13 mouse cellular contexts compared by ENCODE assay signal in the genomic region with DNA sequence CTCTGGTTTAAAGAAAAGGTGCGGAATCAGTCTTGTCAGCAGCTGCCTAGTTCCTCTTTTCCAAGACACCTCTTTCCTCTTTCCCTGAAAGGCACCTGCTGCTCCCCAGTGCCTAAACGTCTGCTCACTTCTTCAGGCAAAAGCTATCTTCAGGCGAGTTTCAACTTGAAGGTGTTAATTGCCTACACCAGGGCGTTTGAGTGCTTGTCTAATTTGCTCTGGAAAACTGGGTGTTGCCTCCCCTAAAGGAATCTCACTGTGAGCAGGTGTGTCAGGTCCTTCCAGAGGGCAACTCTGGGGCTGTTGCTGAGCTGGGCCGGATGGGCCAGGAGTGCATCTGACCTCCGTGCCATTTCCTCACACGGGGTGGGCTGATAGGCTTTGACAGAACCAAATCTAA. TPM values are rescaled to one million over a fixed set of nuclear protein-coding genes. Genes with fewer than 3 reads are reported as not detected.
DNase-seq lines count a peak whose midpoint lies in the region; ATAC-seq lines count a peak whose summit lies in the region.
"Had no signal": no experiment of that assay in that cellular context is flagged by ENCODE, and none has a peak within 500 bp of the region (broad histone marks: within the 10 kb centered on the region; RNA-seq: fewer than 3 reads in every experiment).

No protein-coding gene starts in this region.

- no peak overlapping the region for H3K9ac ChIP-seq in kidney, embryonic 15.5 days
- no peak overlapping the region for H3K9ac ChIP-seq in midbrain, embryonic 11.5 days (ENCODE audit: low read length)
- no peak overlapping the region for H3K9ac ChIP-seq in midbrain, embryonic 14.5 days (replicated peaks; ENCODE audit: low read length)
- H3K9ac ChIP-seq in embryonic facial prominence, embryonic 14.5 days (ENCODE audit: low read depth, low read length), result no peak overlapping the region
- H3K9ac ChIP-seq: limb, embryonic 13.5 days; neural tube, embryonic 13.5 days had no signal

- no peaks in the 10 kb centered on the region for H3K36me3 ChIP-seq in kidney, embryonic 15.5 days
- H3K36me3 ChIP-seq in midbrain, embryonic 11.5 days (ENCODE audit: control insufficient read depth, insufficient read depth, low read length), result no peaks in the 10 kb centered on the region
- H3K36me3 ChIP-seq in midbrain, embryonic 14.5 days (ENCODE audit: control insufficient read depth, insufficient read depth, low read length), result no peaks in the 10 kb centered on the region
- no peaks in the 10 kb centered on the region for H3K36me3 ChIP-seq in embryonic facial prominence, embryonic 14.5 days (ENCODE audit: control insufficient read depth, insufficient read depth, low read length)
- H3K36me3 ChIP-seq: limb, embryonic 13.5 days; neural tube, embryonic 13.5 days had no signal

- peaks cover 16% of the 10 kb centered on the region for H3K4me1 ChIP-seq in kidney, embryonic 15.5 days
- no peaks in the 10 kb centered on the region for H3K4me1 ChIP-seq in midbrain, embryonic 11.5 days (ENCODE audit: control insufficient read depth, insufficient read depth, low read length)
- peaks cover 3% of the 10 kb centered on the region; the same call in 1 of the 2 replicates for H3K4me1 ChIP-seq in midbrain, embryonic 14.5 days (ENCODE audit: control insufficient read depth, insufficient read depth, low read length)
- H3K4me1 ChIP-seq in embryonic facial prominence, embryonic 14.5 days (ENCODE audit: control insufficient read depth, insufficient read depth, low read length), result no peaks in the 10 kb centered on the region

- peak overlapping the region; percentile 67 for H3K27ac ChIP-seq in kidney, embryonic 15.5 days
- no peak overlapping the region for H3K27ac ChIP-seq in midbrain, embryonic 11.5 days (ENCODE audit: low read depth, low read length)
- H3K27ac ChIP-seq in midbrain, embryonic 14.5 days (replicated peaks; ENCODE audit: low read depth, low read length), result no peak overlapping the region
- no peak overlapping the region for H3K27ac ChIP-seq in embryonic facial prominence, embryonic 14.5 days (replicated peaks; ENCODE audit: low read depth, low read length)
- H3K27ac ChIP-seq: limb, embryonic 13.5 days; neural tube, embryonic 13.5 days had no signal

- DNase-seq in kidney, postnatal 14 days, result no peak
- peak; percentile 75 for DNase-seq in midbrain, embryonic 11.5 days (ENCODE audit: low spot score, missing footprints)
- DNase-seq in midbrain, embryonic 14.5 days, result no peak
- DNase-seq in embryonic facial prominence, embryonic 14.5 days (ENCODE audit: low spot score), result peak; percentile 66
- no peak for DNase-seq in gastrocnemius, postnatal 36 days
- DNase-seq in left cerebral cortex, adult 18-20 months (ENCODE audit: low spot score in 2 of 2), result no peak
- DNase-seq: adrenal gland, postnatal 25 days; gastrocnemius, postnatal 25 days; right cerebral cortex, adult 18-20 months had no signal

- H3K4me2 ChIP-seq in kidney, embryonic 15.5 days, result peak overlapping the region; percentile 38; the same call in 1 of the 2 replicates
- H3K4me2 ChIP-seq in midbrain, embryonic 11.5 days, result no peak overlapping the region
- no peak overlapping the region for H3K4me2 ChIP-seq in midbrain, embryonic 14.5 days (ENCODE audit: low read length)
- H3K4me2 ChIP-seq in embryonic facial prominence, embryonic 14.5 days (ENCODE audit: low read depth, low read length), result no peak overlapping the region
- H3K4me2 ChIP-seq: limb, embryonic 13.5 days; neural tube, embryonic 13.5 days had no signal

- 55% methylated on average over 7 of the region's 7 CpGs for WGBS in kidney, embryonic 15.5 days
- 57% methylated on average over 7 of the region's 7 CpGs for WGBS in midbrain, embryonic 11.5 days
- WGBS in midbrain, embryonic 14.5 days, result 65% methylated on average over 7 of the region's 7 CpGs
- WGBS in embryonic facial prominence, embryonic 14.5 days, result 53% methylated on average over 7 of the region's 7 CpGs

- 0 out of 2 replicates have a peak, but pooled peaks cover 9% of the 10 kb centered on the region for H3K27me3 ChIP-seq in kidney, embryonic 15.5 days
- no peaks in the 10 kb centered on the region for H3K27me3 ChIP-seq in midbrain, embryonic 11.5 days (ENCODE audit: control insufficient read depth, insufficient read depth, low read length)
- H3K27me3 ChIP-seq in midbrain, embryonic 14.5 days (ENCODE audit: control insufficient read depth, insufficient read depth, low read length), result no peaks in the 10 kb centered on the region
- H3K27me3 ChIP-seq in embryonic facial prominence, embryonic 14.5 days (replicated peaks; ENCODE audit: control insufficient read depth, insufficient read depth, low read length), result no peaks in the 10 kb centered on the region
- H3K27me3 ChIP-seq: neural tube, embryonic 13.5 days had no signal

- ATAC-seq in kidney, embryonic 15.5 days (replicated peaks; ENCODE audit: low FRiP score), result 0 out of 2 replicates have a peak, but pooled peaks have one; percentile 57
- ATAC-seq in midbrain, embryonic 11.5 days (ENCODE audit: low FRiP score), result no peak
- no peak for ATAC-seq in midbrain, embryonic 14.5 days (ENCODE audit: low FRiP score, low TSS enrichment)
- ATAC-seq in embryonic facial prominence, embryonic 14.5 days (ENCODE audit: low read depth), result peak; percentile 41; the same call in 1 of the 2 replicates
- 0 out of 2 replicates have a peak, but pooled peaks have one; percentile 22 for ATAC-seq in megakaryocyte, adult 5-6 weeks (ENCODE audit: poor library complexity, severe bottlenecking)

- no peak overlapping the region for H3K4me3 ChIP-seq in kidney, embryonic 15.5 days (replicated peaks)
- H3K4me3 ChIP-seq in midbrain, embryonic 11.5 days (ENCODE audit: low read depth, low read length), result no peak overlapping the region
- H3K4me3 ChIP-seq in midbrain, embryonic 14.5 days (replicated peaks; ENCODE audit: low read depth, low read length), result no peak overlapping the region
- no peak overlapping the region for H3K4me3 ChIP-seq in embryonic facial prominence, embryonic 14.5 days (ENCODE audit: low read depth, low read length)
- H3K4me3 ChIP-seq: limb, embryonic 13.5 days; neural tube, embryonic 13.5 days had no signal

- no peaks in the 10 kb centered on the region for H3K9me3 ChIP-seq in kidney, embryonic 15.5 days (replicated peaks)
- no peaks in the 10 kb centered on the region for H3K9me3 ChIP-seq in midbrain, embryonic 11.5 days (ENCODE audit: control insufficient read depth, low read length)
- no peaks in the 10 kb centered on the region for H3K9me3 ChIP-seq in midbrain, embryonic 14.5 days (ENCODE audit: control insufficient read depth, low read length)
- no peaks in the 10 kb centered on the region for H3K9me3 ChIP-seq in embryonic facial prominence, embryonic 14.5 days (ENCODE audit: control insufficient read depth, low read length)
- H3K9me3 ChIP-seq: limb, embryonic 13.5 days; neural tube, embryonic 13.5 days had no signal

- intact Hi-C loops in gastrocnemius, postnatal 36 days (cut with DNase I), result loop anchor here (5.0 kb wide), 1 partner anchor 370 kb away; no protein-coding TSS in a partner anchor

RNA-seq across cellular contexts. Expression of a gene that starts 15.5 kb away (rescaled TPM):
- 128 and 131 TPM in 2 replicates for polyA plus RNA-seq in kidney, embryonic 15.5 days (2015; fragmentation: Nextera tagmentation; extraction: Ambion mirVana)
- polyA plus RNA-seq in midbrain, embryonic 11.5 days (2014; fragmentation: Nextera tagmentation; extraction: Ambion mirVana), result 169 and 177 TPM in 2 replicates
- 58.7 and 80.0 TPM in 2 replicates for polyA plus RNA-seq in midbrain, embryonic 14.5 days (2014; fragmentation: Nextera tagmentation; extraction: Ambion mirVana)
- polyA plus RNA-seq in embryonic facial prominence, embryonic 14.5 days (2014; fragmentation: Nextera tagmentation; extraction: Ambion mirVana), result 86.4 and 95.1 TPM in 2 replicates
- total RNA-seq in megakaryocyte, adult 5-6 weeks (2015), result 68.3 and 69.2 TPM in 2 replicates
- 35.9 and 37.7 TPM in 2 replicates for total RNA-seq in megakaryocyte, adult 5-6 weeks (2017)
- total RNA-seq in gastrocnemius, postnatal 36 days (2021), result 10 to 100 TPM; 16.1 to 19.4 TPM
- total RNA-seq in left cerebral cortex, adult 18-20 months (2021), result 10 to 100 TPM; 20.8 to 22.4 TPM

RNA-seq across cellular contexts. Expression of a gene that starts 58.5 kb away (rescaled TPM):
- polyA plus RNA-seq in kidney, embryonic 15.5 days (2015; fragmentation: Nextera tagmentation; extraction: Ambion mirVana), result 0.17 and 0.64 TPM in 2 replicates
- not detected in 2 replicates for polyA plus RNA-seq in midbrain, embryonic 11.5 days (2014; fragmentation: Nextera tagmentation; extraction: Ambion mirVana)
- polyA plus RNA-seq in midbrain, embryonic 14.5 days (2014; fragmentation: Nextera tagmentation; extraction: Ambion mirVana), result 0.16 TPM in 1 of 2 replicates, not detected in the other
- 0.38 TPM in 1 of 2 replicates, not detected in the other for polyA plus RNA-seq in embryonic facial prominence, embryonic 14.5 days (2014; fragmentation: Nextera tagmentation; extraction: Ambion mirVana)
- 2.9 TPM in 1 of 2 replicates, not detected in the other for total RNA-seq in megakaryocyte, adult 5-6 weeks (2015)
- total RNA-seq in megakaryocyte, adult 5-6 weeks (2017), result not detected in 2 replicates
- not detected for total RNA-seq in gastrocnemius, postnatal 36 days (2021)
- total RNA-seq in left cerebral cortex, adult 18-20 months (2021), result 1 to 10 TPM; 1.6 to 1.9 TPM
- total RNA-seq: gastrocnemius, postnatal 25 days had no signal
- polyA plus RNA-seq: limb, embryonic 13.5 days had no signal

Comparison
In these comparisons a context has a peak if more than half of its experiments do, and no peak if none do; other contexts are left out.
1. DNase-seq: peak in midbrain, embryonic 11.5 days (single experiment) and embryonic facial prominence, embryonic 14.5 days (single experiment); none in kidney, postnatal 14 days (single experiment), midbrain, embryonic 14.5 days (single experiment), gastrocnemius, postnatal 36 days (0 of 2) and left cerebral cortex, adult 18-20 months (0 of 2).
2. ATAC-seq: peak in kidney, embryonic 15.5 days (single experiment), embryonic facial prominence, embryonic 14.5 days (single experiment) and megakaryocyte, adult 5-6 weeks (single experiment); none in midbrain, embryonic 11.5 days (single experiment) and midbrain, embryonic 14.5 days (single experiment).